Mouse (Mus musculus) brain, embryonic 14.5 days (tissue): ENCODE measurements around the gene Cntn5.

Experiments
- CTCF ChIP-seq: fragments of 200-500 bp; IDR thresholded peaks from 2 replicates; pipeline ENCODE4 v1.5.1; 2012; ENCODE audit warnings: inconsistent platforms, mild to moderate bottlenecking, moderate library complexity, borderline replicate concordance; ENCODE audit not compliant: insufficient read depth, insufficient read length; ENCODE audit errors: extremely low read depth
- POLR2A ChIP-seq: fragments of 200-500 bp; IDR thresholded peaks from 2 replicates; pipeline ENCODE4 v1.6.1; 2012; ENCODE audit warnings: mild to moderate bottlenecking, inconsistent platforms, borderline replicate concordance; ENCODE audit not compliant: poor library complexity, insufficient read depth, insufficient read length, severe bottlenecking; ENCODE audit errors: extremely low read depth

DNA sequence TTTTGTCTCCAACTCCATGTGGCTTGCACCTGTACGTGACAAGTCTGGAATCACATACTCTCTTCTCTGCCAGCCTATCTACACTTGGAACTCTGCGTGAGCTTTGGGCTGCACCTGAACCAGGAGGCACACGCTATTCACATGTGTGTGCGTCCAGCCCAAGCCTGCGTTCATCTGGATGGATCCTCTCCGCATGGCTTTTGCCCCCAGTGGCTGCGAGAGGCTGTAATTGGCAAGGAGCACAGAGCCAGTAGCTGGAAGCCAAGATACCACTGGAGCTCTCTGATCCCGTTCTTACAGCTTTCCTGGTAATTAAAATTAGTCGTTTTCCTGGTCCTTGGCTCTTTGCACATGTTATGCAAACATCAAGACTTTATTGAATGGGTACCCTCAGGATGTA is 1.1 kb upstream of the Cntn5 start:
- peak; percentile 11; the same call in 1 of the 2 replicates for TF ChIP-seq CTCF
- no peak for TF ChIP-seq POLR2A
